Mouse (Mus musculus) monocyte, adult 59 days (primary cell): Measurements from ENCODE around the gene Adamts10. TPM values are rescaled to one million over a fixed set of nuclear protein-coding genes. Genes with fewer than 3 reads are reported as not detected.

Experiments
- total RNA-seq, 2 experiments: library from RNA; stranded (reverse); gene quantifications; one replicate each; pipeline ENCODE4 v1.2.4; 2023

Gene Adamts10
- total RNA-seq: 100 to 1,000 TPM in 1 of 2 experiments, 10 to 100 TPM in 1; 76.0 to 104 TPM

GRCm38 (mm10) chr17:33523918-33524755, at the start of gene Adamts10:
Gene Adamts10, plus strand, starts transcription at chr17:33524204.

DNA sequence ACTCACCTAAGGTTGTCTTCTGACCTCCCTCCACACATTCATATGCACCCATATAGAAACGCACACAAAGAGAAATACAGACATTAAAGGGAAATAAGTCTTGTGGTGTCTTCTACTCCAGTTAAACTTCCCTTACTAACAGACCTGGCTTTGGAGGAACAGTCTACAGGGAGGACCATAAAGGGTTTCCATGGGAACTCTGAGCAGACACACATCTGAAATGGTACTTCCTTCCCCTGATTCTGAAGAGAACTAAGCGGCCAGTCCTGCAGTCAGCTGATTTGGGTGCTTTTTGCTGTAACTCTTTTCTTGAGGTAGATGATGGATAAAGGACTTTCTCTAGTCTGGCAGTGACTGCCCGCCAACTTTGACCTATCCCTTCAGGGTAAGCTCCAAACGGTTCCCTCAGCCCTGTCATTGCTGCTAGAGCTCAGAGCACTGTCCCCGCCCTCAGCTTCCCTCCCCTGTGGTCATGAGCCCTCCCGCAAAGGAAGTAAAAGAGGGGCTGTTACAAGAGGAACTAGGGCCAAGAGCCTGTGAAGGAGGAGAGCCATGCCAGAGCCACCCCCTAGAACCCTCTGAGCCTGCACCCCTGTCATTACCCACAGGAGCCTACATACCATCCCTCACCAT, 31.3 kb downstream of the Adamts10 start, which contains the start of gene Myo1f:
Gene Myo1f, plus strand, starts transcription at position 485 of the 633 bp plus-strand sequence.

Other genes with a start within 250 kb of the Adamts10 start
- 1 to 10 TPM; 3.2 to 4.4 TPM for gene Zfp955b, start 234.7 kb upstream of the Adamts10 start, total RNA-seq
- 1 to 10 TPM; 4.9 to 8.2 TPM for gene Zfp81, start 165.3 kb upstream of the Adamts10 start, total RNA-seq
- gene Zfp101, start 129.6 kb upstream of the Adamts10 start, total RNA-seq: 1 to 10 TPM; 3.4 to 4.3 TPM
- not detected for gene Actl9, start 91.3 kb upstream of the Adamts10 start, total RNA-seq
- 100 to 1,000 TPM; 480 to 526 TPM for gene Myo1f, start 31.5 kb downstream of the Adamts10 start, total RNA-seq
- gene Zfp414, start 104.9 kb downstream of the Adamts10 start, total RNA-seq: 10 to 100 TPM; 49.5 to 51.0 TPM
- gene Pram1, start 113.9 kb downstream of the Adamts10 start, total RNA-seq: 10 to 100 TPM; 28.9 to 42.0 TPM
- 100 to 1,000 TPM; 235 to 317 TPM for gene Hnrnpm, start 162.7 kb downstream of the Adamts10 start, total RNA-seq
- gene March2, start 194.5 kb downstream of the Adamts10 start, total RNA-seq: 10 to 100 TPM; 56.4 to 61.5 TPM
- gene Rab11b, start 236.3 kb downstream of the Adamts10 start, total RNA-seq: 100 to 1,000 TPM; 210 to 222 TPM